Mouse (Mus musculus) kidney, adult 18-20 months (tissue): ENCODE measurements around the gene Fpr-rs7.

Experiments used
- DNase-seq: peaks from one replicate; pipeline ENCODE4 v3.0.0; 2021

The Fpr-rs7 gene

DNA sequence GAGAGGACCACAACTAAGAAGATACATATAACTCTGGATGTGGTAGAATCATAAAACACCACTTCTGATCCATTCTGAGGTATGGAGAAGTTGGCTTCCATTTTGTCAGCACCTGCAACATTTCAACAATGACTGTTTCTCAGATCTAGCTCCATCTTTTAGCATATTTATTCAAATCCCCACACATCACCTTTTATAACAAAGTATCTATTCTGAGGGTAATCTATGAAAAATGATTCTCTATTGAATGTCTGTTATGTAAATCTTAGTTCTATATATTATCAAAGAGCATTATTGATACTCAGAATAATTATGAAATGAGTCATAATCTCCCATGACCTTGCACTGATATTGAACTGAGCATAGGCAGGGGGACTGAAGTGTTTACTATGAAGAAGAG lies at the start of gene Fpr-rs7:
Gene Fpr-rs7 (minus strand): TSS at position 101 of the 400 bp plus-strand sequence.
- DNase-seq, result no peak

DNA sequence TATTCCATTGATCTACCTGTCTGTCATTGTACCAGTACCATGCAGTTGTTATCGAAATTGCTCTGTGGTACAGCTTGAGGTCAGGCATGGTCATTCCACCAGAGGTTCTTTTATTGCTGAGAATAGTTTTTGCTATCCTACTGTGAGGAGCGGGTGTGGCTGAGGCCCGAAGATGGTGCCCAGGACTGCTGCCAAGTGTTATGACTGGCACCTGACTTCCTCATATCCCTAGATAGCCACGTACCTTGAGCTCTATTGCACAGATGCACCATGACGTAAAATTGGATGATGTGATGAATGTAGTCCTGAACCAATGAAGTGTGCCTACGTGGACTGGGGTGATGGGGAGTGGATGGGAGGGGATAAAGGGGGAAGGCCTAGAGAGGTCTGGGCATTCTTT lies 39.9 kb downstream of the Fpr-rs7 start:
- DNase-seq, result no peak

DNA sequence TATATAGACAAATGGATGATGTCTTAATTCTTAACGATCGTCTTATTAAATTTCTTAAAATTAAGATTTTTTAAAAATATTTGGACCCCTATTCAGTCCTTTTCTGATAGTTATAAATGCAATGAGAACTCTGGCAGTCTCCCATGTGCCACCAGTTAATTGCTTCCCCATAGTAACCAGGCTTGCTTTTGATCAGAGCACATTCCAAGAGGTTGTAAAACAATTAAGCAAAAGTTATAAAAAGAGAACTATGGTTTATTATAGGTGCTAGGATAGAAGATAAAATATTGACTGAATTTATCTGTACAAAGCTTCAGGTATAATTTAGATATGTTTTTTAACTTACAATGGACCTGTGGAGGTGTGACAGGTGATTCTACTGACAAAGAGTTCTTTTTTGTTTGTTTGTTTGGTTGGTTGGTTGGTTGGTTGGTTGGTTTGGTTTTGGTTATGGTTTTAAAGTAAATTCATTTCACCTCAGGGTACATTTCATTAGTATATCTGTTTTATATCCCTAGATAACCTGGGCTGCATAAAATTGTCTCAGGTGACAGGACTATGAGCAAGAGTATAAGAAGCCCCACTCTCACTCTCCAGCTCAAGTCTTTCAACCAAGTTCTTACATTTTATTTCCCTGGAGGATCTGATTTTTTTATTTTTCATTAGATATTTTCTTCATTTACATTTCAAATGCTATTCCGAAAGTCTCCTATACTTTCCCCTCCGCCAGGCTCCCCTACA lies 42.2 kb downstream of the Fpr-rs7 start:
- no peak for DNase-seq
